Mouse (Mus musculus): ENCODE data around the gene Tyw5.

Gene Tyw5

DNA sequence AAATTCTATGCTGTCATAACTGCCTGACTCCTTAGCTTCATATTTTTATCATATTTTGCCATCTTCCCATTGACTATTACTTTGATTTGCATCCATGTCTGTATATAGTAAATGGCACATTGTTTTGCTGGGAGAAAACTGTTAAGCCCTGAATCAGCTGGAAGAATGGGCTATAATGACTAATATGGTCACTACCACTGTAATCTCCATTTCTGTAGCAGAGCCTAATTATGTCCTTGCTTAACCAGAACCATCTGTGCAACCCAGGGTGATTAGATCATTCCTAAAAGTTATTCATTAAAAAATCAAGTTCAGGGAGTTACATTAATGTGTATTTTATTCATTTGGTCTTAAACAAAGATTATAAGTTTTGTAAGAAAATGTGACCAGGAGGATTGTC lies 20.4 kb downstream of the Tyw5 start:
- DNase-seq = no peak

DNA sequence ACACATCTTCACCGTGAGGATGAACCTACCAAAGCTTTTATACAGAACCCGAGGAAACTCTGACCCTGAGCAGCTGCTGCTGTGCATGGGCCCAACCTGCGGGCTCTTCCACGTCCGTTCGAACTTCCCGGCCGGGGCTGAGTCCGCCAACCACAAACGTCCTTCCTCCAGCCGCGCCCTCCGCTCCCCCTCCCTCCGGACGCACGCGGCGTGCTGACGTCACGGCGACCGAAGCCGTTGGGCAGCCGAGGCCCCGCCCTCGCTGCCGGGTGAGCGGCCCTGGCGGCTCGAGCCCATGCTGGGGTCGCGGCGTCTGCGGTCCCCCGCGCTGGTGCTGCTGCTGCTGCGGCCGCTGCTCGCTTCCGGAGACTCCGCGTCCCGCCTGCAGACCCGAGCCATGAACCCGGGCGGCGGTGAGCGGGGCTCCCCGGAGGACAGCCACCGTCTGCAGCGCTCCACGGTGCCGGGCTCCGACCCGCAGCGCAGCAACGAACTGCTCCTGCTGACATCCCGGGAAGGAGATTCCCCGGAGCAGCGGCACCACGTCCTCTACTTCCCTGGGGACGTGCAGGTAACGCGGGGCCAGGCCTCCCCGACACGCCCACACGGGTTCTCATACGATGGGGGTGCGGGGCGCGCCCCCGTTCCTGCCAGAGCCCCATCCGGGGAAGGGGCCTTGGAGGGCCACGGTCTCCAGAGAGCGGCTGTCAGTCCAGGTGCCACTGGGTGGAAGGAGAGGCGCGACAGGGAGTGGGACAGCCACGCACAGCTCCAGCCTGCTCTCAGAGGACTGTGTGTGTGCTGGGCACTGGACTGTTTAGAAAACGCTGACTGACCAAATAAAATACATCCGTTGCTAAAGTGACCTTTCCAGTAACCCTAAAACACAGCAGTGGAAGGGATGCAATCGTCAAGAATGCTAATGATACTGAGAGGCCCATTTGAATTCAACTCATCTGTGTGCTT lies 29.2 kb downstream of the Tyw5 start, which contains the start of gene 1700066M21Rik:
TSS of gene 1700066M21Rik (plus strand) at position 245 of the 966 bp plus-strand sequence.
- peak; percentile 96 to 97 for DNase-seq

DNA sequence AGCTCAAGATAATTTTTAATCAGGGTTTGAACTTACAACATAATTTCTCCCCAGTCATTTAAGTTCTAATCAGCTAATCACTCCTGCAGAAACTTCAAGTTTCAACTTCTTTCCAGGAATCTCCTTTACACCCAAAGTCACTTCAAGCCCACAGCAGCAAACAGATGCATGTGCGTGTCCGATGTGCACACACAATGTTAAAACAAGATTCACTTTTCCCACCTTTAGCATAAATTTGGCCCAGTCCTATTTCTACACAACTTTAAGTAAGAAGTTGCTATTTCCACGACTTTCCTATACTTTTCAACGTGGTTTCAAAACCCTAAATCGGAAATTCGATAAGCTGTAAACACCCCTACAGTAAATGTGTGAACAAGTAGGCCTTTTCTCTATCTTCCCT lies 30.1 kb downstream of the Tyw5 start:
- no peak for DNase-seq

DNA sequence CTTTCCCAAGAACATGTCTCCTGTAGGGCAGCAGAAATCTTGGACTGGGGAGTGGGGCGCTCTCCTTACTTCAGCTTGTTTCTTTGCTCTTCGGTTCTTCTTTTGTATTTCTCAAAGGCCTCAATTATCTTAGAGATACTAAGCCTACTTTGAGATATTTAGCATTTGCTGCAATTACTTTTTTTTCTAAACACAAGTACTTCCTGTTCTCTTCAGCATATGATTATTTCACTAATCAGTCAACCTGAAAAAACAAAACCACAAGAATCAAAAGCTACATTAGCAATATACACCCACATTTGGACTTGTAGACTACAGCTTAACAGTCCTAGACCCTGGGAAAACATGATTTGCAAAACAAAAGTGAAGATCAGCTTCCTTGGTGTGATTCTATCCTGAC lies 31.6 kb downstream of the Tyw5 start:
- DNase-seq = no peak

GRCm38 (mm10) chr1:57370451-57370850 lies 36.5 kb downstream of the Tyw5 start:
- no peak for DNase-seq

- no peak for DNase-seq
Measured at GRCm38 (mm10) chr1:57369111-57369510, 37.8 kb downstream of the Tyw5 start.

GRCm38 (mm10) chr1:57367446-57367845 lies 39.5 kb downstream of the Tyw5 start:
- DNase-seq = no peak

GRCm38 (mm10) chr1:57358546-57358945 lies 48.4 kb downstream of the Tyw5 start:
- DNase-seq = no peak

GRCm38 (mm10) chr1:57351941-57352340 lies 55.0 kb downstream of the Tyw5 start:
- no peak for DNase-seq

- DNase-seq = no peak
Measured at GRCm38 (mm10) chr1:57347487-57347886, 59.4 kb downstream of the Tyw5 start.

GRCm38 (mm10) chr1:57341197-57341596 lies 65.7 kb downstream of the Tyw5 start:
- no peak for DNase-seq

DNA sequence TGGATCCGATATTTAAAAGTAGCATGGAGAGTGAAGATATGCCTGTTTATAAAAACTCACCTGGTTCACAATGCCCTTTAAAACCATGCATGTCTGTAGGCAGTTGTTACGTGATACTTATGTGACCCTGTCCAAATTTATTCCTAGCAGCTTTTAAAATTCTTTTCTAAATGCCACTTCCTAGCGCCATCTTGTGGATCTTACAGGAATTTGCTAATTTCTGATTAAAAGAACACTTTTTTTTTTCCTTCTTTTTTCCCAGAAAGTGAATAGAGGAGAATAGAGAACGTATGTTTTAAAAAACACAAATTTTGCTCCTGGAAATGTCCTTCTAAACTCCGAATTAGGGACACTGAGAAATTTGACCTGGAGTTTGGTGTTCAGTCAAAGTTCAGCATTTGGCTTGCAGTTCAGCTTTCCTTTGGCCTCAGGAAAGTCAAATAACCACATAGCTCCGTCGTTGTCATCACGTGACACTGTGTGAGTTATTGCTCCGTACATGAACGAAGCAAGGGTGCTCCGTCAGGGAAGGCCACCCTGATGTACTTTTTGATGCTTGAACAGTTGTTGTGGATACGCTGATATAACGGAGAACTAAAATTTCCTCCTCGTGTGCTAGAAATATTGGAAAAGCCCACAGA lies 67.6 kb downstream of the Tyw5 start:
- no peak for DNase-seq

Data from lung, postnatal 4 days (tissue).